Mouse (Mus musculus): Measurements from ENCODE around the gene Ago4. TPM values are rescaled to one million over a fixed set of nuclear protein-coding genes. Genes with fewer than 3 reads are reported as not detected.
A peak's percentile ranks its signal among the peaks of the same experiment; 100 is the strongest.
"Not testable (repeated sequence)": the region's sequence is repeated elsewhere in the genome, so short reads cannot be mapped to it uniquely, and the experiment has no call there.

The Ago4 gene
- total RNA-seq (2021) = 4.3 and 5.9 TPM in 2 replicates
- long read RNA-seq, experiment 1, full-length matches to known transcripts = 1 of 6 reads
- long read RNA-seq, experiment 1, partial matches to known transcripts = 2 of 6 reads
- long read RNA-seq, experiment 1, other reads (novel, unspliced or antisense) = 3 of 6 reads
- long read RNA-seq, experiment 2, partial matches to known transcripts = 1 of 4 reads
- long read RNA-seq, experiment 2, other reads (novel, unspliced or antisense) = 3 of 4 reads

GRCm38 (mm10) chr4:126532827-126533728, at the start of gene Ago4:
Gene Ago4 (minus strand): TSS chr4:126533472.
- DNase-seq = peak; percentile 83

DNA sequence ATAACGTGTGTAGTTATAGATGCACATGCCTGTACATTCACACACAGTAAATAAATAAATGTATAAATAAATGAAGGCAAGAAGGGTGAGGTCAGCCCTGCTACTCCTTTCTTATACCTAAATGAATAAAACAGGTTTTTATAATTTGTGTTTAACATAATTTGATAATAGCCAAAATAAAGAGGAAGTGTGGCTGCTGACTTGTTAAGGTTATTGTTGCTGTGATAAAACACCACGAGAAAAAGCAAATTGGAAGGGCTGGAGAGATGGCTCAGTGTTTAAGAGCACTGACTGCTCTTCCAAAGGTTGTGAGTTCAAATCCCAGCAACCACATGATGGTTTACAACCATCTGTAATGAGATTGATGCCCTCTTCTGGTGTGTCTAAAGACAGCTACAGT, 45.8 kb upstream of the Ago4 start:
- DNase-seq = no peak

GRCm38 (mm10) chr4:126577920-126578319, 44.6 kb upstream of the Ago4 start:
- no peak for DNase-seq

- no peak for DNase-seq
These were observed 43.0 kb upstream of the Ago4 start for GRCm38 (mm10) chr4:126576281-126576680.

GRCm38 (mm10) chr4:126569783-126570182, 36.5 kb upstream of the Ago4 start:
- DNase-seq = no peak

DNA sequence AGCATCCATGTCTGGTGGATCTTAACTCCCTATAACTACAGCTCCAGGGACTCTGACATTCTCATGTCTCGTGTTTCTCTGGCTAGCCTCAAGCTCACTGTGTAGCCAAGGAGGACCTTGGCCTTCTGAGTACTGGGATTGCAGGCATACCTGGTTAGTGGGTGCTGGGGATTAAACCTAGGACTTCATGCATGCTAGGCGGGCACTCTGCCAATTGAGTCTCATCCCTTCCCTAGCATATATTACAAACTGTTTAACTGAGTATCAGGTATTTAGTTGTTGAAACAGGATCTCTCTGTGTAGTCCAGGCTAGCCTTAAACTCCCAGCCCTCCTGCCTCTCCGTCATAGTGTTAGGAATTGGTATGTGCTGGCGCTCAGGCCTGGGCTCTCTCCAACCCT, 34.0 kb upstream of the Ago4 start:
- no peak for DNase-seq

- DNase-seq = no peak
These were observed 30.5 kb upstream of the Ago4 start for GRCm38 (mm10) chr4:126563798-126564197.

GRCm38 (mm10) chr4:126556809-126557711, 23.8 kb upstream of the Ago4 start, which contains the start of gene Clspn:
Gene Clspn (plus strand): TSS chr4:126556935.
- DNase-seq = peak; percentile 95

DNA sequence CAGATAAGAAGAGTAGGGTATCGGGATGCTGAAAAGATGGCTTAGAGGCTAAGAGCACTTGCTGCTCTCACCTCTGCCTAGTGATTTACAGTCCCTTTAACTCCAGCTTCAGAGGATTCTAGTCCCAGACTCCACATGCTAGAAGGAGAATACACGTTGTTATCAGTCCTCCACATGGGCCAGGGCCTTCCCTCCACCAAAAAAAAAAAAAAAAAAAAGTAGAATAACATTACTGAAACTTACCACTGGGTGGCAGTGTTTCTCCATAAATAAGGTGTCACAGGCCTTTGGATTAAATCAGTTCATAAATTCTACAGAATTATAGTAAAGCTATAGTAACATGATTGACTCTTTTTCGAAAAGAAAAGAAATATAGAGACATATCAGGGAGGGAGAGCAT, 21.2 kb upstream of the Ago4 start:
- DNase-seq = no peak

DNA sequence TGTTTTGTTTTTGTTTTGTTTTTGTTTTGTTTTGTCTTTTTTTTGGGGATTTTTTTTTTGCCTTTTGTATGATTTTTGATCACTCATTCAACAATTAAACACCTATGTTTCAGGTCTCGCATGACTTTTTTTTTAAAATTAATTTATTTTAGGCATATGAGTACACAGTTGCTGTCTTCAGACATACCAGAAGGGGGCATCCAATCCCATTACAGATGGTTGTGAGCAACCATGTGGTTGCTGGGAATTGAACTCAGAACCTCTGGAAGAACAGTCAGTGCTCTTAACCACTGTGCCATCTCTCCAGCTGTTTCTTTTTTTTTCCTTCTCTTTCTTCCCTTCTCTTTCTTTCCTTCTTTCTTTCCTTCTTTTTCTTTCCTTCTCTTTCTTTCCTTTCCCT, 20.4 kb upstream of the Ago4 start:
- DNase-seq = no peak

DNA sequence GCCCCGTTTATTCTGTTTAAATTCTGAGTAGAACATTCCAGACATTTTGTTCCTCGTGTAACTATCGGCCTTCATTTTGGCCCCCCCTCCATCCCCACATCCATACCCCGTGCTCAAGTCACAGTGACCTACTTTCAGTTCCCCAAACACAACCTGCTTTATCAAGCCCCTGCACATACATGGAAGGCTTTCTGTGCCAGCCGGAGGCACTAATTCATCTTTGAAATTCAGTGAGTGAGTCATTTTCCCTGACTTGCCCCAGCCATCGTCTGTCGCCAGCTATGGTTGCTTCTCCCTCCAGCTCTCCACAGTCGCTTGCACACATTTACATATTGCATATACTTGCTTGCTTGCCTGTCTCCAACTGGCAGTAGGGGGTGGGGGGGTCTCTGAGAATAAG, 19.8 kb upstream of the Ago4 start:
- DNase-seq = peak; percentile 53

- peak; percentile 47 for DNase-seq
These were observed 18.9 kb upstream of the Ago4 start for GRCm38 (mm10) chr4:126552136-126552535.

- no peak for DNase-seq
These were observed 12.9 kb upstream of the Ago4 start for GRCm38 (mm10) chr4:126546183-126546582.

- DNase-seq = no peak
These were observed 12.4 kb upstream of the Ago4 start for GRCm38 (mm10) chr4:126545703-126546102.

- DNase-seq = no peak
These were observed 11.7 kb upstream of the Ago4 start for GRCm38 (mm10) chr4:126545016-126545415.

GRCm38 (mm10) chr4:126542838-126543237, 9.6 kb upstream of the Ago4 start:
- DNase-seq = no peak

GRCm38 (mm10) chr4:126540487-126541071, 7.3 kb upstream of the Ago4 start:
- DNase-seq = no peak

GRCm38 (mm10) chr4:126536865-126537264, 3.6 kb upstream of the Ago4 start:
- no peak for DNase-seq

GRCm38 (mm10) chr4:126535631-126536030, 2.4 kb upstream of the Ago4 start:
- DNase-seq = not testable (repeated sequence)

- no peak for DNase-seq
These were observed 428 bp upstream of the Ago4 start for GRCm38 (mm10) chr4:126533729-126534070.

DNA sequence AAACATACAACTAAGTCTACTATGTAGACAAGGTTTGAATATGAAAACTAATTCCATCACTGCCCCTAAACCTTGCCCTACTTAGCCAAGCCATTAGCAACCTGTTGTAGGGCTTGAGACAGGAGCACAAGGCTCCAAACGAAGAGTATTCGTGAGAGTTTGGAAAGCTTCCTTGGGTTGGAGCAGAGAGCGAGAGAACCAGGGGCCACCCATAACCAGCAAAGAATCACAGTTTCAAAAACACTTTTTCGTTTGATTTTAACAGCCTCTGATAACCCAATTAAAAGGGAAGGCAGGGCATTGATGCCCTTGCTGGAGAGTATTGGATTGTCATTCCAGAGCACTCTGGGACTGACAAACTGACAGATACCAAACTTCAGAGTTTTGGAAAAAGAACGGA, 980 bp downstream of the Ago4 start:
- no peak for DNase-seq

GRCm38 (mm10) chr4:126526828-126527227, 6.4 kb downstream of the Ago4 start:
- DNase-seq = no peak

All from adrenal gland, postnatal 14 days (tissue).